Mouse (Mus musculus) heart, postnatal 0 days (tissue): ENCODE data around the gene Rere. TPM values are rescaled to one million over a fixed set of nuclear protein-coding genes. Genes with fewer than 3 reads are reported as not detected.
"Not testable (repeated sequence)": the region's sequence is repeated elsewhere in the genome, so short reads cannot be mapped to it uniquely, and the experiment has no call there.

Source experiments
- ATAC-seq: fragments of 200-750 bp; cut with Nextera tagmentation; 2 replicates; pipeline ENCODE4 v1.8.0; 2017; ENCODE audit warnings: low read depth, moderate number of reproducible peaks, moderate library complexity; ENCODE audit not compliant: insufficient read depth
- DNase-seq: peaks from one replicate; pipeline ENCODE4 v3.0.0-alpha.2; 2016; ENCODE audit warnings: low spot score
- H3K27ac ChIP-seq: fragments of 300-500 bp; sonication (generic); 2 replicates; pipeline ENCODE4 v1.5.1; 2014; ENCODE audit warnings: low read depth, mild to moderate bottlenecking
- H3K27me3 ChIP-seq: fragments of 300-500 bp; sonication (generic); 2 replicates; pipeline ENCODE4 v1.6.1; 2014; ENCODE audit warnings: low read length, mixed read lengths; ENCODE audit not compliant: control insufficient read depth, insufficient read depth
- H3K36me3 ChIP-seq: fragments of 300-500 bp; sonication (generic); replicated peaks from 2 replicates; pipeline ENCODE4 v1.6.1; 2014; ENCODE audit warnings: low read length, mixed read lengths; ENCODE audit not compliant: control insufficient read depth, insufficient read depth
- H3K4me1 ChIP-seq: fragments of 300-500 bp; sonication (generic); 2 replicates; pipeline ENCODE4 v1.6.1; 2014; ENCODE audit warnings: antibody characterized with exemption; ENCODE audit not compliant: control insufficient read depth, insufficient read depth
- H3K4me2 ChIP-seq: fragments of 300-500 bp; sonication (generic); 2 replicates; pipeline ENCODE4 v1.6.1; 2014; ENCODE audit warnings: low read depth, mild to moderate bottlenecking, low read length, moderate library complexity
- H3K4me3 ChIP-seq: fragments of 300-500 bp; sonication (generic); 2 replicates; pipeline ENCODE4 v1.5.1; 2014; ENCODE audit warnings: low read depth, low read length
- H3K9ac ChIP-seq: fragments of 300-500 bp; sonication (generic); replicated peaks from 2 replicates; pipeline ENCODE4 v1.6.1; 2014; ENCODE audit warnings: low read depth, low read length, mixed read lengths
- H3K9me3 ChIP-seq: fragments of 300-500 bp; sonication (generic); replicated peaks from 2 replicates; pipeline ENCODE4 v1.6.1; 2016; ENCODE audit warnings: low read length; ENCODE audit not compliant: control insufficient read depth
- CTCF ChIP-seq: IDR thresholded peaks from 2 replicates; pipeline ENCODE4 v1.5.1; 2016; ENCODE audit warnings: antibody characterized with exemption, control low read depth, low read depth
- EP300 ChIP-seq: IDR thresholded peaks from 2 replicates; pipeline ENCODE4 v1.6.1; 2016; ENCODE audit warnings: antibody characterized with exemption, low read depth
- WGBS: fragments of 180-500 bp; shearing (Covaris S2); extraction: QIAGEN DNeasy Blood & Tissue Kit; methylation state at CpG from one replicate; pipeline ENCODE4 v1.1.7; 2014; 5-methylcytosine and 5-hydroxymethylcytosine counted together
- polyA plus RNA-seq: library from polyadenylated mRNA; unstranded; fragments of >200 nt; fragmentation: Nextera tagmentation; extraction: Ambion mirVana; gene quantifications from 2 replicates; pipeline ENCODE4 v1.2.1, GENCODE M21; 2015
- total RNA-seq: library from RNA; depleted of rRNA; stranded (reverse); fragments of >200 nt; gene quantifications from 2 replicates; pipeline ENCODE4 v1.2.3, GENCODE M21; 2014; ENCODE audit warnings: low replicate concordance

Rere gene
- total and polyA plus RNA-seq, 2 experiments from 2014 or later, result 14.6 to 17.9 TPM

DNA sequence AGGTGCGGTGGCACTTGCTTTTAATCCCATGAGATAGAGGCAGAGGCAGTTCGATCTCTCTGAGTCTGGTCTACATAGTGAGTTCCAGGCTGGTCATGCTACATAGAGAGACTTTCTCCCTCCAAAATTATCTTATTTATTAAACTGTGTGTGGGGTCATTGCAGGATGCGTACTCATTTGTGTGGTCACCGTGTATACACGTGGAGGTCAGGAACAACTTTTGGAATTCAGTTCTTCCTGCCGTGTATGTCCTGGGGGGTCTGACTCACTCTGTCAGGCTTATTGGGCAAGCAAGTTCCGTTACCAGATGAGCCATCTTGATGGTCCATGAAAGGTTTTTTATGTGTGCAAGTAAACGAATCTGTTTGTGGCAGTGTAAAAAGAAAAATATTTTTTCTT is 5.5 kb downstream of the Rere start:
- Histone ChIP-seq H3K36me3 (no peaks in the 10 kb centered on the region), H3K9me3 (no peaks in the 10 kb centered on the region), H3K27me3 (no peaks in the 10 kb centered on the region), H3K9ac (no peak overlapping the region), H3K4me3 (no peak overlapping the region), H3K4me2 (no peak overlapping the region), H3K27ac (no peak overlapping the region), H3K4me1 (peaks cover 18% of the 10 kb centered on the region; the same call in 1 of the 2 replicates)
- TF ChIP-seq CTCF (no peak), EP300 (no peak)
- ATAC-seq (no peak), DNase-seq (no peak)
- 70% methylated on average over 8 of the region's 8 CpGs for WGBS

DNA sequence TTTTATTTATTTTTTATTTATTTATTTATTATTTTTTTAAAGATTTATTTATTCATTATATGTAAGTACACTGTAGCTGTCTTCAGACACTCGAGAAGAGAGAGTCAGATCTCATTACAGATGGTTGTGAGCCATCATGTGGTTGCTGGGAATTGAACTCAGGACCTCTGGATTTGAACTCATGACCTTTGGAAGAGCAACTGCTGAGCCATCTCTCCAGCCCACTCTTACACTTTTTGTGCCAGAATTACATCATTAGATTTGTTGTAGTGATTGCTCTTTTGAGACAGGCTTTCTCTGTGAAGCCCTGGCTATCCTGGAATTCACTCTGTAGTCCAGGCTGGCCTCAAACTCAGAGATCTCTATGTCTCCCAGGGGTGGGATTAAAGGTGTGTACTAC is 6.0 kb downstream of the Rere start:
- WGBS, result 82% methylated on average over 1 of the region's 1 CpGs
- not testable (repeated sequence) for H3K9me3 ChIP-seq, H3K4me3 ChIP-seq, ATAC-seq, H3K27ac ChIP-seq, H3K36me3 ChIP-seq, H3K9ac ChIP-seq, H3K27me3 ChIP-seq, H3K4me2 ChIP-seq, DNase-seq
- H3K4me1 ChIP-seq, result peaks cover 18% of the 10 kb centered on the region; the same call in 1 of the 2 replicates

DNA sequence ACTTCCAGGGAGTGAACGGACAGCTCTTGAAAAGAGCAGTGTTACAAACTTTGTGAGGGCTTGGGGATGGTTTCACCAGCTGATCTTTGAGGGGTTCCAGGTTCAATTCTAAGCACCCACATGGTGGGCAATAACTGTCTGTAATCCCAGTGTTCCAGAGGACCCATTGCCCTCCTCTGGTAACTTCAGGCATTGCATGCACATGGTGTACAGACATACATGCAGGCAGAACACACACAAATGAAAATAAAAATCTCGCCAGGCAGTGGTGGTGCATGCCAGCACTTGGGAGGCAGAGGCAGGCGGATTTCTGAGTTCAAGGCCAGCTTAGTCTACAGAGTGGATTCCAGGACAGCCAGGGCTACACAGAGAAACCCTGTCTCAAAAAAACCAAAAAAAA is 10.5 kb downstream of the Rere start:
- no peak overlapping the region for H3K27ac ChIP-seq
- H3K4me2 ChIP-seq, result no peak overlapping the region
- DNase-seq (no peak), ATAC-seq (no peak)
- H3K36me3 ChIP-seq, result no peaks in the 10 kb centered on the region
- H3K9me3 ChIP-seq, result no peaks in the 10 kb centered on the region
- no peak overlapping the region for H3K4me3 ChIP-seq
- H3K4me1 ChIP-seq, result peaks cover 10% of the 10 kb centered on the region; the same call in 1 of the 2 replicates
- WGBS, result 96% methylated on average over 3 of the region's 3 CpGs
- H3K27me3 ChIP-seq, result no peaks in the 10 kb centered on the region
- H3K9ac ChIP-seq, result no peak overlapping the region
- TF ChIP-seq EP300, result no peak

DNA sequence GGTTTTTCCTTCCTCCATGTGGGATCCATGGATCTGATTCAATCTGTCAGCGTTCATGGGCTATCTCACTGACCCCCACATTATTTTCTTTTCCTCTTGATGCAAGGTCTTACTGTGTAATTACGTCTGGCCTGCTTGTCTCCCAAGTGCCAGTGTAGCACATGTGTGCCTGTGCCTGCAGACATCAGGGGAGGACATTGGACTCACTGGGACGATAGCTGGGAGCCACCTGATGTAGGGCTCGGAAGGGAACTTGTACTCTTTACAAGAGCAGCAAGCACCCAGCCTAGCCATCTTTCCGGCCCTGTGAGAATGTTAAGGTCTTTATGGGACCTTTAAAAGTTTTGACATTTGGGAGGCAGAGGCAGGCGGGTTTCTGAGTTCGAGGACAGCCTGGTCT is 13.4 kb downstream of the Rere start:
- 94% methylated on average over 7 of the region's 7 CpGs for WGBS
- Histone ChIP-seq H3K4me1 (peaks cover 1% of the 10 kb centered on the region; the same call in 1 of the 2 replicates), H3K27ac (no peak overlapping the region), H3K4me2 (no peak overlapping the region), H3K36me3 (no peaks in the 10 kb centered on the region), H3K4me3 (no peak overlapping the region), H3K27me3 (no peaks in the 10 kb centered on the region), H3K9ac (no peak overlapping the region), H3K9me3 (no peaks in the 10 kb centered on the region)
- DNase-seq (no peak), ATAC-seq (no peak)
- no peak for TF ChIP-seq EP300

DNA sequence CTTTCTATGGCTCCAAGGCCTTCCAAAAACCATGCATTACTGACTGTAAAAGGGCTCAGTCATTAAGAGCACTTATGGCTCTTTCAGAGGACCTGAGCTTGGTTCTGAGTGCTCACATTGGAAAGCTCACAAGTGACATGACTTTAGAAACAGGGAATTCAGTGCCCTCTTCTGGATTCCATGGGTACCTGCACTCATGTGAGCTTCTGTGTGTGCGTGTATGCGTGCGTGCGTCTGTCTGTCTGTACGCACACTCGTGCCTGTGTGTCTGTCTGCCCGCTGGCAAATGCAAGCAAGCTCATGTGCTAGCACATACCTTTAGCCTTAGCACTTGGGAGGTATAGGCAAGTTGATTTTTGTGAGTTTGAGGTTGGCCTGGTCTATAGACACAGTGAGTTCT is 14.5 kb downstream of the Rere start:
- 96% methylated on average over 7 of the region's 7 CpGs for WGBS
- Histone ChIP-seq H3K4me3 (no peak overlapping the region), H3K36me3 (no peaks in the 10 kb centered on the region), H3K4me1 (no peaks in the 10 kb centered on the region), H3K27me3 (no peaks in the 10 kb centered on the region), H3K9me3 (no peaks in the 10 kb centered on the region), H3K4me2 (no peak overlapping the region), H3K27ac (no peak overlapping the region), H3K9ac (no peak overlapping the region)
- DNase-seq, result no peak
- TF ChIP-seq EP300 (no peak), CTCF (no peak)
- no peak for ATAC-seq

DNA sequence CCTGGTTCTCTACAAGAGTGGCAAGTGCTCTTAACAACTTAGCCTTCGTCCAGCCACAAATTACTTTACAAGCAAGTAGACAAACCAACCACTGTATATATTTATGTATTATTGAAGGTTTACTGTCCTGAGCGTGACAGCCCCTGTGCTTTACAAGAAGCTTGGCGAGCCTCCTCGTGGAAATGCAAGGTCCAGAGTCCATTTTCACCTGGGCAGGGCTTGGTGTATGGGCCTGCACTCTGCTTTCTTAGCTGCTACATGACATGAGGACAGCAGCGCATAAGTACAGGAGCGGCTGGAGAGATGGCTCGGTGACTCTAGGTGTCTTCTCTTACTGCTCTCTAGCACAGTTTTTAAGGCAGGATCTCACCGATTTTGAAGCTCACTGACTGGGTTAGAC is 21.3 kb downstream of the Rere start:
- Histone ChIP-seq H3K4me3 (no peak overlapping the region), H3K4me2 (no peak overlapping the region), H3K27ac (no peak overlapping the region), H3K36me3 (no peaks in the 10 kb centered on the region), H3K9me3 (no peaks in the 10 kb centered on the region), H3K9ac (no peak overlapping the region), H3K4me1 (peaks cover 11% of the 10 kb centered on the region; the same call in 1 of the 2 replicates), H3K27me3 (no peaks in the 10 kb centered on the region)
- 85% methylated on average over 8 of the region's 8 CpGs for whole genome bisulfite sequencing
- TF ChIP-seq CTCF, result no peak
- no peak for TF ChIP-seq EP300
- ATAC-seq (no peak), DNase-seq (no peak)
